Mouse (Mus musculus) brain, embryonic 14.5 days (tissue): ENCODE results near the gene B3galt5.

Experiments used
- CTCF ChIP-seq: fragments of 200-500 bp; IDR thresholded peaks from 2 replicates; pipeline ENCODE4 v1.5.1; 2012; ENCODE audit warnings: inconsistent platforms, mild to moderate bottlenecking, moderate library complexity, borderline replicate concordance; ENCODE audit not compliant: insufficient read depth, insufficient read length; ENCODE audit errors: extremely low read depth
- POLR2A ChIP-seq: fragments of 200-500 bp; IDR thresholded peaks from 2 replicates; pipeline ENCODE4 v1.6.1; 2012; ENCODE audit warnings: mild to moderate bottlenecking, inconsistent platforms, borderline replicate concordance; ENCODE audit not compliant: poor library complexity, insufficient read depth, insufficient read length, severe bottlenecking; ENCODE audit errors: extremely low read depth

GRCm38 (mm10) chr16:96345117-96345516 lies 109.5 kb downstream of the B3galt5 start:
- TF ChIP-seq POLR2A (no peak), CTCF (peak; percentile 97)
